11 mouse cellular contexts compared by ENCODE assay signal in genomic region chr5:105598866-105599265, GRCm38 (mm10).
DNase-seq lines count a peak whose midpoint lies in the region; ATAC-seq and TF ChIP-seq lines count a peak whose summit lies in the region.
"Had no signal": no experiment of that assay in that cellular context is flagged by ENCODE, and none has a peak within 500 bp of the region (broad histone marks: within the 10 kb centered on the region; RNA-seq: fewer than 3 reads in every experiment).

No protein-coding gene starts in this region.

- no peak overlapping the region for H3K9ac ChIP-seq in kidney, postnatal 0 days (ENCODE audit: low read depth, low read length)
- H3K9ac ChIP-seq: forebrain, embryonic 15.5 days; midbrain, embryonic 15.5 days had no signal

- no peaks in the 10 kb centered on the region for H3K9me3 ChIP-seq in kidney, postnatal 0 days (replicated peaks; ENCODE audit: low read length)
- H3K9me3 ChIP-seq: forebrain, embryonic 15.5 days; midbrain, embryonic 15.5 days had no signal

- no peak for TF ChIP-seq CTCF in kidney, postnatal 0 days (IDR thresholded peaks at IDR 0.05; ENCODE audit: low read depth)

- intact Hi-C loops in left cerebral cortex, postnatal 4 days (cut with DNase I) = no loop called here

- H3K36me3 ChIP-seq in kidney, postnatal 0 days (ENCODE audit: insufficient read depth, low read length) = no peaks in the 10 kb centered on the region
- H3K36me3 ChIP-seq: forebrain, embryonic 15.5 days; midbrain, embryonic 15.5 days had no signal

- 76% methylated on average over 9 of the region's 9 CpGs for WGBS in kidney, postnatal 0 days

- no peak overlapping the region for H3K4me3 ChIP-seq in kidney, postnatal 0 days (replicated peaks; ENCODE audit: low read depth, low read length)
- H3K4me3 ChIP-seq: forebrain, embryonic 15.5 days; midbrain, embryonic 15.5 days had no signal

- no peaks in the 10 kb centered on the region for H3K4me1 ChIP-seq in kidney, postnatal 0 days (replicated peaks; ENCODE audit: insufficient read depth, low read length)
- H3K4me1 ChIP-seq: forebrain, embryonic 15.5 days; midbrain, embryonic 15.5 days had no signal

- peak; percentile 38 for DNase-seq in kidney, postnatal 0 days (ENCODE audit: low spot score)
- DNase-seq in kidney, postnatal 25 days = no peak
- peak; percentile 57 for DNase-seq in c-Kit-positive CD71-negative TER-119-negative erythroid progenitor cells, embryonic 14.5 days (ENCODE audit: low read depth)
- DNase-seq in heart, postnatal 4 days = peak; percentile 49
- no peak for DNase-seq in left cerebral cortex, postnatal 4 days
- DNase-seq in layer of hippocampus, postnatal 36 days = no peak
- no peak for DNase-seq in cerebellum, postnatal 4 days (ENCODE audit: low spot score in 2 of 2)
- DNase-seq: right cerebral cortex, postnatal 25 days had no signal

- no peak overlapping the region for H3K4me2 ChIP-seq in kidney, postnatal 0 days (ENCODE audit: low read length)
- H3K4me2 ChIP-seq: forebrain, embryonic 15.5 days; midbrain, embryonic 15.5 days had no signal

- no peak overlapping the region; the same call in 1 of the 2 replicates for H3K27ac ChIP-seq in kidney, postnatal 0 days
- H3K27ac ChIP-seq: forebrain, embryonic 15.5 days; midbrain, embryonic 15.5 days had no signal

- H3K27me3 ChIP-seq in kidney, postnatal 0 days (ENCODE audit: insufficient read depth, low read length) = no peaks in the 10 kb centered on the region
- H3K27me3 ChIP-seq: forebrain, embryonic 15.5 days; midbrain, embryonic 15.5 days had no signal

- ATAC-seq in kidney, postnatal 0 days (replicated peaks; ENCODE audit: low FRiP score, low read depth) = no peak
- peak; percentile 89 for ATAC-seq in megakaryocyte progenitor cell, adult 5-6 weeks (replicated peaks; ENCODE audit: poor library complexity)
- ATAC-seq: forebrain, embryonic 15.5 days; midbrain, embryonic 15.5 days had no signal

Comparison
In these comparisons a context has a peak if more than half of its experiments do, and no peak if none do; other contexts are left out.
1. DNase-seq: peak in kidney, postnatal 0 days (single experiment), c-Kit-positive CD71-negative TER-119-negative erythroid progenitor cells, embryonic 14.5 days (single experiment) and heart, postnatal 4 days (single experiment); none in kidney, postnatal 25 days (0 of 2), left cerebral cortex, postnatal 4 days (single experiment), layer of hippocampus, postnatal 36 days (0 of 2) and cerebellum, postnatal 4 days (0 of 2).